Mouse (Mus musculus) brain, embryonic 18.5 days (tissue): ENCODE results near the gene Fkbp11.

ENCODE experiments used
- DNase-seq: peaks from one replicate; pipeline ENCODE4 v3.0.0-alpha.2; 2012; ENCODE audit warnings: low read depth, low spot score

The Fkbp11 gene

GRCm38 (mm10) chr15:98695726-98696125, 32.3 kb downstream of the Fkbp11 start:
- no peak for DNase-seq

- DNase-seq = no peak
Observed at GRCm38 (mm10) chr15:98692171-98692715, 35.8 kb downstream of the Fkbp11 start.

GRCm38 (mm10) chr15:98691486-98692147, 36.4 kb downstream of the Fkbp11 start:
- DNase-seq = no peak

- DNase-seq = no peak
Observed at GRCm38 (mm10) chr15:98689682-98690081, 38.3 kb downstream of the Fkbp11 start.

GRCm38 (mm10) chr15:98685926-98686325, 42.1 kb downstream of the Fkbp11 start:
- no peak for DNase-seq

GRCm38 (mm10) chr15:98683746-98684145, 44.3 kb downstream of the Fkbp11 start:
- DNase-seq = no peak

DNA sequence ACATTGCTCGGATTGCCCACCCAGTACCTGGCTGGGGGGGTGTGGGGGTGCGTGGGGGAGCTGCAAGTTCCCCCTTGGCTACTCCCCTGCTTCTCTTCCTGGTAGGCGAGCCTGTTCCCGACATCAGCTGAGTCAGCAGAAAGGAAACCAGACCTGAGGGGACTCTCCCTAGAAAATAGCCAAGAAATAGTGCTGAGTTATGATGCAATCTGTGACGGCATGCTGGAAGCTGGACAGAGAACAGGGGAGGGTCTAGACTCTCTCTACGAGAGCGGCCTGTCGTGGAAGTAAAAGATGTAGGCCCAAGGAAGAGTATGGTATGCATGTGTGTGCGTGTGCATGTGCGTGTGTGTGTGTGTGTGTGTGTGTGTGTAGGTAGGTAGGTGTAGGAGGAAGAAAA, 44.8 kb downstream of the Fkbp11 start:
- DNase-seq = no peak

DNA sequence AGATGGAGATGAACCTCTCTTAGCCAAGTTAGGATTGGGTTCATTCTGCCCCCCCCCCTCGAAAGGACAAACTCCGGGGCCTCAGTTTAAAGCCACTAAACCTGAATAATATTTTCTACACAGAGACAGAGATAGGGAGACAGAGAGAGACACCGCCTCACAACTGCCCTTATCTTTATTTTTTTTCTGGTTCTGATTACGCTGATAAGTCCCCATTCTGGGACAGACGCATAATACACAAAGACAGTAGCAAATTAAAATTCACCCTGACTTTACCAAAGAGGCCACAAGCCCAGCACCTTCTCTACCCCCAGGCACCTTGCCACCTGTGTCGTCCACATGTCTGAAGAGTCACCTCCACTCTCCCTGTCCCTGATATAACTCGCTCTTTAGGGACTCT, 46.4 kb downstream of the Fkbp11 start:
- DNase-seq = no peak

DNA sequence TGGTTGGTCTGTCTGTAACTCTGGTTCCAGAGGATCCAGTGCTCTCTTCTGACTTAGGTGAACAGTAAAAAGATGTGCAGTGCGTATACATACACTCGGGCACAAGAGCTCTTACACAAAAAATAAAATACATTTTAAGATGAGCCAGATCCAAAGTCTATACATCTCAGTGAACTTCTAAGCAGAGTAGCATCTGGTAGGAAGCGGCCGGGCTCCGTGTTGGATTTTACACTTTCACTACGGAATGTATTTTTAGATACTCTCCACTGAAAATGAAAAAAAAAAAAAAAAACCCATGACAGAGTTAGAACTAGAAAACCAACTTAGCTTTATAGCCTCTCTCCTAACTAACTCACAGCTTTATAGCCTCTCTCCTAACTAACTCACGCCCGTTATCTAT, 47.3 kb downstream of the Fkbp11 start:
- no peak for DNase-seq

- no peak for DNase-seq
Observed at GRCm38 (mm10) chr15:98677977-98678376, 50.0 kb downstream of the Fkbp11 start.

DNA sequence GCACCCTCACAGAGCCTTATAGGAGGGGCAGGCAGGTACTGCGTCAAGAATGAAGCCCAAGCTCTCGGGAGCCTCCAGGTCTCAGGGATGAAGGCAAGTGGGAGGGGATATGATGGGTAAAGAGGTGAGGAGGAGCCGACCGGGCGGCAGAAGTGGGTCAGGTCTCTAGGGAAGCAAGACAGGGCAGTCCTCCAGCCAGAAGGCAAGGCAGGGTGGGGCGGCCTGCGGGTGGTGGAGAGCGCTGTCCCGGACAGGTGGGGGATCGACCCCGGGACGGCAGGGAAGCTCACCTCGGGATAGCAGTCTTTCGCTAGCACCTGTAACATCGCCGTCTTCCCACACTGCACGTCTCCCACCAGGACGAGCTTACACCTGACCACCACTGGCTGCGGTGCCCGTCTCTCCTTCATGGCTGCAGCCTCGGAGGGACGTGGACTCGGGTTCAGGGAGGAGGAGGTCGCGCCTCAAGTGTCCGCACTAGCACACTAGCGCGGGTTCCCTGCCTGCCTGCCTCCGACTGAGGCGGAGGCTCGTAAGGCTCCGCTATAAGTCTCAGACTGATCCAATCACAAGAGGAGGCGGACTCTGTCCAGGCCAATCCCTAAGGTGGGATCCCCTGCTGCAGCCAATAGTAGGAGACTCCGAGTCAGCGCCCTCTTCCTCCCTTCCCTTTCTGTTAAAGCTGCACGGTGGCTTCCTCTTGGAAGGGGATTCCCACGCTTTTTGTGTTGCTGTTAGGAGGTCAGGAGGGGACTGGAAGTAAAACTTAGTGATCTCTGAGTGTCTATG, 50.9 kb downstream of the Fkbp11 start, which contains the start of gene Rnd1:
Gene Rnd1, minus strand, starts transcription at position 522 of the 789 bp plus-strand sequence.
- peak; percentile 88 for DNase-seq

GRCm38 (mm10) chr15:98676471-98676870, 51.5 kb downstream of the Fkbp11 start:
- no peak for DNase-seq

DNA sequence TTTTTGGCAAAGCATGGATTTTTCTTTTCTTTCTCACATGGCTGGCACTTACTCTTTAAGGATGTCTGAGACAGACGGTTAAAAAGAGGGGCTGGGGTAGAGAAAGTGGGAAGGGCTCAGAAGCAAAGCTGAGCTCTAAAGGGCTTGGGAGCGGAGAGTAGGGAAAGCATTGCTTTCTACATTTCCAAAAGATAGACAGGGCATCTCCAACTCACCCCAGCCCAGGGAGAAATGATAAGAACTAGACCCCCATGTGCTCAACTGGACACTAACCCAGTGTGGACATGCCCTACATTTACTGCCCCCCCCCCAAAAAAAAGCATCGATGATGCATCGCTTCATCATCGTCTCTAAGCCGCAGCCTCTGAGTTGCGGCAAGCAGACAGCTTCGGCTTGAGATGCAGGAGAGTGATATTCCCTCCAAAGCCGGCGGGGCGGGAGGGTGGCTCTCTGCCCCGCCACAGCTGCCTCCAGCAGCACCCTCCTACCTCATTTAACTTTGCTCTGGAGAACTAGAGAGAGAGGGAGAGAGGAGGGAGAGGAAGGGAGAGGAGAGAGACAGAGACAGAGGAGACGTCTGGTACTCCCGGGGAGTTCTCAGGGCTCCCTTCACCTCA, 52.3 kb downstream of the Fkbp11 start:
- no peak for DNase-seq

DNA sequence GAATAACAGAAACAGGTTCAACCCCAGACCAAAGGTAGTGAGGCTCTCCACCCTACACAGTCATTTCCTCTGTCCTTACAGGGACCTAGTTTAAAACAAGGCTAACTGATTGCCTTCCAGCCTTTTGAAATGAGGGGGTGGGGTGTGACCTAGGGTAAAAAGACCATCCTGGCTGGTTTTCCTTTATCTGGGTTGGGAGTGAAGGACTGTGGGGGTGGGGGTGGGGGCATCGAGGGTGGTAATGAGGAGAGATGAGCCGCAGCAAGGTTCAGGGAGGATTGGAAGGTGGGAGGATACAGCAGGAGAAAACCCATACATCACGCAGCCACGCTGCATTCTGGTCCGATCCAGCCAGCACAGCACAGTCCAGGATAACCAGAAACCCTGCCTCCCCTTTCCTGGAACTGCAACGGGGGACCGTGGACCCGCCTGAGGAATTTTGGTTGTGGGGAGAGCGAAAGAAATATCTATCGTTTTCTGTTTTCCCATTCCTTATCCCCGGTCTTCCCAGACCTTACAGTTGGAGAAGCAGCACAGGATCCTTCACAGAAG, 52.9 kb downstream of the Fkbp11 start:
- no peak for DNase-seq
